Mouse (Mus musculus): ENCODE data around the gene Ccr9. TPM values are rescaled to one million over a fixed set of nuclear protein-coding genes. Genes with fewer than 3 reads are reported as not detected.
A peak's percentile ranks its signal among the peaks of the same experiment; 100 is the strongest.
"Not testable (repeated sequence)": the region's sequence is repeated elsewhere in the genome, so short reads cannot be mapped to it uniquely, and the experiment has no call there.

Ccr9 gene
- total RNA-seq (2021), result under 1 TPM in 1 of 2 experiments, not detected in 1; 0.11 TPM
- long read RNA-seq, experiment 1, result 0 reads
- long read RNA-seq, experiment 2, result 0 reads

- intact Hi-C loops (cut with DNase I; ENCODE audit: low total_unique reads), result no loop called here
- peak; percentile 6 for DNase-seq
These were observed at the start of gene Ccr9, which contains the start of gene Slc6a20a for GRCm38 (mm10) chr9:123678327-123679105. TSS of gene Ccr9 (plus strand) at chr9:123678439. TSS of gene Slc6a20a (minus strand) at chr9:123678885.

GRCm38 (mm10) chr9:123631666-123632065, 46.6 kb upstream of the Ccr9 start:
- DNase-seq, result no peak
- intact Hi-C loops (cut with DNase I; ENCODE audit: low total_unique reads), result no loop called here

- no peak for DNase-seq
- intact Hi-C loops (cut with DNase I; ENCODE audit: low total_unique reads), result no loop called here
These were observed 46.0 kb upstream of the Ccr9 start, which contains the start of gene Slc6a20b for GRCm38 (mm10) chr9:123632281-123632680. TSS of gene Slc6a20b (minus strand) at chr9:123632565.

- intact Hi-C loops (cut with DNase I; ENCODE audit: low total_unique reads), result no loop called here
These were observed 45.2 kb upstream of the Ccr9 start for GRCm38 (mm10) chr9:123632993-123633392.

GRCm38 (mm10) chr9:123636771-123637170, 41.5 kb upstream of the Ccr9 start:
- intact Hi-C loops (cut with DNase I; ENCODE audit: low total_unique reads), result no loop called here
- no peak for DNase-seq

More at GRCm38 (mm10) chr9:123632993-123633392, 45.2 kb upstream of the Ccr9 start:
- DNase-seq, result no peak

- intact Hi-C loops (cut with DNase I; ENCODE audit: low total_unique reads), result no loop called here
- no peak for DNase-seq
These were observed 40.0 kb upstream of the Ccr9 start for GRCm38 (mm10) chr9:123638231-123638630.

- intact Hi-C loops (cut with DNase I; ENCODE audit: low total_unique reads), result no loop called here
- DNase-seq, result no peak
These were observed 39.6 kb upstream of the Ccr9 start for GRCm38 (mm10) chr9:123638668-123639089.

GRCm38 (mm10) chr9:123640106-123640505, 38.1 kb upstream of the Ccr9 start:
- intact Hi-C loops (cut with DNase I; ENCODE audit: low total_unique reads), result no loop called here
- no peak for DNase-seq

GRCm38 (mm10) chr9:123649785-123650511, 28.3 kb upstream of the Ccr9 start:
- intact Hi-C loops (cut with DNase I; ENCODE audit: low total_unique reads), result no loop called here
- DNase-seq, result no peak

GRCm38 (mm10) chr9:123651369-123651768, 26.9 kb upstream of the Ccr9 start:
- DNase-seq, result no peak

GRCm38 (mm10) chr9:123657457-123657856, 20.8 kb upstream of the Ccr9 start:
- intact Hi-C loops (cut with DNase I; ENCODE audit: low total_unique reads), result no loop called here
- no peak for DNase-seq

More at GRCm38 (mm10) chr9:123651369-123651768, 26.9 kb upstream of the Ccr9 start:
- intact Hi-C loops (cut with DNase I; ENCODE audit: low total_unique reads), result no loop called here

- no peak for DNase-seq
- intact Hi-C loops (cut with DNase I; ENCODE audit: low total_unique reads), result no loop called here
These were observed 19.3 kb upstream of the Ccr9 start for GRCm38 (mm10) chr9:123658981-123659380.

GRCm38 (mm10) chr9:123659986-123660676, 18.1 kb upstream of the Ccr9 start:
- DNase-seq; intact Hi-C loops (cut with DNase I; ENCODE audit: low total_unique reads): not testable (repeated sequence)

- intact Hi-C loops (cut with DNase I; ENCODE audit: low total_unique reads), result no loop called here
- DNase-seq, result peak; percentile 33
These were observed 12.6 kb upstream of the Ccr9 start for GRCm38 (mm10) chr9:123665645-123666044.

GRCm38 (mm10) chr9:123679198-123679597, 959 bp downstream of the Ccr9 start:
- no peak for DNase-seq
- intact Hi-C loops (cut with DNase I; ENCODE audit: low total_unique reads), result no loop called here

- DNase-seq, result no peak
- intact Hi-C loops (cut with DNase I; ENCODE audit: low total_unique reads), result no loop called here
These were observed 5.5 kb downstream of the Ccr9 start for GRCm38 (mm10) chr9:123683704-123684103.

GRCm38 (mm10) chr9:123686206-123686605, 8.0 kb downstream of the Ccr9 start:
- intact Hi-C loops (cut with DNase I; ENCODE audit: low total_unique reads), result no loop called here
- no peak for DNase-seq

- intact Hi-C loops (cut with DNase I; ENCODE audit: low total_unique reads), result no loop called here
- no peak for DNase-seq
These were observed 10.0 kb downstream of the Ccr9 start for GRCm38 (mm10) chr9:123688227-123688626.

- intact Hi-C loops (cut with DNase I; ENCODE audit: low total_unique reads), result no loop called here
- no peak for DNase-seq
These were observed 17.5 kb downstream of the Ccr9 start for GRCm38 (mm10) chr9:123695634-123696302.

Measured in gastrocnemius, postnatal 14 days (tissue).